Mouse (Mus musculus): ENCODE measurements around the gene Glipr1. TPM values are rescaled to one million over a fixed set of nuclear protein-coding genes. Genes with fewer than 3 reads are reported as not detected.

Gene Glipr1
- polyA plus RNA-seq, 1 experiment from 2014 or later = 3.3 TPM

GRCm38 (mm10) chr10:111949008-111949407 is 53.4 kb downstream of the Glipr1 start:
- Histone ChIP-seq H3K36me3 (ENCODE audit: control insufficient read depth, insufficient read depth) (no peaks in the 10 kb centered on the region), H3K27me3 (ENCODE audit: control insufficient read depth, insufficient read depth, low read length) (no peaks in the 10 kb centered on the region), H3K9ac (ENCODE audit: low read length) (no peak overlapping the region), H3K9me3 (replicated peaks; ENCODE audit: control insufficient read depth, low read length) (0 out of 2 replicates have a peak, but pooled peaks cover 4% of the 10 kb centered on the region), H3K27ac (ENCODE audit: low read length) (no peak overlapping the region), H3K4me1 (ENCODE audit: control insufficient read depth, insufficient read depth, low read length) (no peaks in the 10 kb centered on the region), H3K4me3 (ENCODE audit: low read length) (no peak overlapping the region), H3K4me2 (ENCODE audit: low read depth, low read length) (no peak overlapping the region)
- ATAC-seq (replicated peaks; ENCODE audit: extremely low read depth, insufficient read depth, low FRiP score) = no peak
- WGBS = 68% methylated on average over 4 of the region's 4 CpGs

- no peak overlapping the region for H3K4me3 ChIP-seq (ENCODE audit: low read length)
- H3K27me3 ChIP-seq (ENCODE audit: control insufficient read depth, insufficient read depth, low read length) = no peaks in the 10 kb centered on the region
- no peak overlapping the region for H3K9ac ChIP-seq (ENCODE audit: low read length)
- 0 out of 2 replicates have a peak, but pooled peaks cover 4% of the 10 kb centered on the region for H3K9me3 ChIP-seq (replicated peaks; ENCODE audit: control insufficient read depth, low read length)
- WGBS = 81% methylated on average over 1 of the region's 1 CpGs
- H3K27ac ChIP-seq (ENCODE audit: low read length) = no peak overlapping the region
- no peak overlapping the region for H3K4me2 ChIP-seq (ENCODE audit: low read depth, low read length)
- H3K36me3 ChIP-seq (ENCODE audit: control insufficient read depth, insufficient read depth) = no peaks in the 10 kb centered on the region
- 0 out of 2 replicates have a peak, but pooled peaks cover under 1% of the 10 kb centered on the region for H3K4me1 ChIP-seq (ENCODE audit: control insufficient read depth, insufficient read depth, low read length)
- no peak for ATAC-seq (replicated peaks; ENCODE audit: extremely low read depth, insufficient read depth, low FRiP score)
Observed at GRCm38 (mm10) chr10:111948041-111948440, 54.4 kb downstream of the Glipr1 start.

GRCm38 (mm10) chr10:111945563-111945962 is 56.9 kb downstream of the Glipr1 start:
- Histone ChIP-seq H3K4me3 (ENCODE audit: low read length) (no peak overlapping the region), H3K27ac (ENCODE audit: low read length) (no peak overlapping the region), H3K4me2 (ENCODE audit: low read depth, low read length) (no peak overlapping the region), H3K9me3 (replicated peaks; ENCODE audit: control insufficient read depth, low read length) (0 out of 2 replicates have a peak, but pooled peaks cover 4% of the 10 kb centered on the region), H3K27me3 (ENCODE audit: control insufficient read depth, insufficient read depth, low read length) (no peaks in the 10 kb centered on the region), H3K4me1 (ENCODE audit: control insufficient read depth, insufficient read depth, low read length) (0 out of 2 replicates have a peak, but pooled peaks cover 3% of the 10 kb centered on the region), H3K9ac (ENCODE audit: low read length) (no peak overlapping the region), H3K36me3 (ENCODE audit: control insufficient read depth, insufficient read depth) (no peaks in the 10 kb centered on the region)
- WGBS = 40% methylated on average over 3 of the region's 3 CpGs
- no peak for ATAC-seq (replicated peaks; ENCODE audit: extremely low read depth, insufficient read depth, low FRiP score)

- Histone ChIP-seq H3K36me3 (ENCODE audit: control insufficient read depth, insufficient read depth) (no peaks in the 10 kb centered on the region), H3K9ac (ENCODE audit: low read length) (no peak overlapping the region), H3K27ac (ENCODE audit: low read length) (no peak overlapping the region), H3K4me3 (ENCODE audit: low read length) (no peak overlapping the region), H3K4me2 (ENCODE audit: low read depth, low read length) (no peak overlapping the region), H3K4me1 (ENCODE audit: control insufficient read depth, insufficient read depth, low read length) (0 out of 2 replicates have a peak, but pooled peaks cover 3% of the 10 kb centered on the region), H3K27me3 (ENCODE audit: control insufficient read depth, insufficient read depth, low read length) (no peaks in the 10 kb centered on the region), H3K9me3 (replicated peaks; ENCODE audit: control insufficient read depth, low read length) (0 out of 2 replicates have a peak, but pooled peaks cover 4% of the 10 kb centered on the region)
- 48% methylated on average over 7 of the region's 7 CpGs for WGBS
- ATAC-seq (replicated peaks; ENCODE audit: extremely low read depth, insufficient read depth, low FRiP score) = no peak
Observed at GRCm38 (mm10) chr10:111943026-111943425, 59.4 kb downstream of the Glipr1 start.

GRCm38 (mm10) chr10:111937146-111937534 is 65.3 kb downstream of the Glipr1 start:
- Histone ChIP-seq H3K27me3 (ENCODE audit: control insufficient read depth, insufficient read depth, low read length) (no peaks in the 10 kb centered on the region), H3K4me2 (ENCODE audit: low read depth, low read length) (peak overlapping the region; percentile 54), H3K27ac (ENCODE audit: low read length) (peak overlapping the region; percentile 90), H3K4me3 (ENCODE audit: low read length) (peak overlapping the region; percentile 21; the same call in 1 of the 2 replicates), H3K36me3 (ENCODE audit: control insufficient read depth, insufficient read depth) (no peaks in the 10 kb centered on the region), H3K4me1 (ENCODE audit: control insufficient read depth, insufficient read depth, low read length) (peaks cover 32% of the 10 kb centered on the region), H3K9ac (ENCODE audit: low read length) (0 out of 2 replicates have a peak overlapping the region, but pooled peaks have one; percentile 22), H3K9me3 (replicated peaks; ENCODE audit: control insufficient read depth, low read length) (no peaks in the 10 kb centered on the region)
- 33% methylated on average over 5 of the region's 5 CpGs for WGBS
- ATAC-seq (replicated peaks; ENCODE audit: extremely low read depth, insufficient read depth, low FRiP score) = no peak

GRCm38 (mm10) chr10:111936491-111937145 is 65.8 kb downstream of the Glipr1 start:
- H3K9ac ChIP-seq (ENCODE audit: low read length) = 0 out of 2 replicates have a peak overlapping the region, but pooled peaks have one; percentile 22
- no peaks in the 10 kb centered on the region for H3K27me3 ChIP-seq (ENCODE audit: control insufficient read depth, insufficient read depth, low read length)
- peak overlapping the region; percentile 21; the same call in 1 of the 2 replicates for H3K4me3 ChIP-seq (ENCODE audit: low read length)
- peak overlapping the region; percentile 54 for H3K4me2 ChIP-seq (ENCODE audit: low read depth, low read length)
- H3K36me3 ChIP-seq (ENCODE audit: control insufficient read depth, insufficient read depth) = no peaks in the 10 kb centered on the region
- peak; percentile 92 for ATAC-seq (replicated peaks; ENCODE audit: extremely low read depth, insufficient read depth, low FRiP score)
- 4% methylated on average over 13 of the region's 13 CpGs for WGBS
- no peaks in the 10 kb centered on the region for H3K9me3 ChIP-seq (replicated peaks; ENCODE audit: control insufficient read depth, low read length)
- H3K27ac ChIP-seq (ENCODE audit: low read length) = peak overlapping the region; percentile 90
- H3K4me1 ChIP-seq (ENCODE audit: control insufficient read depth, insufficient read depth, low read length) = peaks cover 37% of the 10 kb centered on the region

GRCm38 (mm10) chr10:111936021-111936420 is 66.4 kb downstream of the Glipr1 start:
- H3K4me3 ChIP-seq (ENCODE audit: low read length) = no peak overlapping the region
- peaks cover 37% of the 10 kb centered on the region for H3K4me1 ChIP-seq (ENCODE audit: control insufficient read depth, insufficient read depth, low read length)
- no peaks in the 10 kb centered on the region for H3K9me3 ChIP-seq (replicated peaks; ENCODE audit: control insufficient read depth, low read length)
- no peak overlapping the region for H3K9ac ChIP-seq (ENCODE audit: low read length)
- no peaks in the 10 kb centered on the region for H3K36me3 ChIP-seq (ENCODE audit: control insufficient read depth, insufficient read depth)
- no peak; the same call in 1 of the 2 replicates for ATAC-seq (replicated peaks; ENCODE audit: extremely low read depth, insufficient read depth, low FRiP score)
- H3K27me3 ChIP-seq (ENCODE audit: control insufficient read depth, insufficient read depth, low read length) = no peaks in the 10 kb centered on the region
- 50% methylated on average over 4 of the region's 4 CpGs for WGBS
- H3K4me2 ChIP-seq (ENCODE audit: low read depth, low read length) = peak overlapping the region; percentile 54
- H3K27ac ChIP-seq (ENCODE audit: low read length) = peak overlapping the region; percentile 90

Other genes with a start within 250 kb of the Glipr1 start
- gene Krr1, start 30.0 kb downstream of the Glipr1 start, polyA plus RNA-seq (2015; fragmentation: Nextera tagmentation; extraction: Ambion mirVana) = 24.5 and 29.7 TPM in 2 replicates
- gene Glipr1l1, start 57.6 kb upstream of the Glipr1 start, polyA plus RNA-seq (2015; fragmentation: Nextera tagmentation; extraction: Ambion mirVana) = not detected in 2 replicates
- gene Glipr1l2, start 80.7 kb upstream of the Glipr1 start, polyA plus RNA-seq (2015; fragmentation: Nextera tagmentation; extraction: Ambion mirVana) = not detected in 2 replicates
- not detected in 2 replicates for gene Glipr1l3, start 157.7 kb upstream of the Glipr1 start, polyA plus RNA-seq (2015; fragmentation: Nextera tagmentation; extraction: Ambion mirVana)
- 0.18 and 0.21 TPM in 2 replicates for gene Caps2, start 161.0 kb upstream of the Glipr1 start, polyA plus RNA-seq (2015; fragmentation: Nextera tagmentation; extraction: Ambion mirVana)